Mouse (Mus musculus) heart, embryonic 10.5 days (tissue): Measurements from ENCODE around the gene Wwc1. TPM values are rescaled to one million over a fixed set of nuclear protein-coding genes. Genes with fewer than 3 reads are reported as not detected.
A peak's percentile ranks its signal among the peaks of the same experiment; 100 is the strongest.

Experiments used
- DNase-seq: peaks from one replicate; pipeline ENCODE4 v3.0.0-alpha.2; 2017; ENCODE audit warnings: low spot score
- H3K27ac ChIP-seq: fragments of 300-500 bp; sonication (generic); 2 replicates; pipeline ENCODE4 v1.5.1; 2016; ENCODE audit warnings: mild to moderate bottlenecking
- H3K27me3 ChIP-seq: fragments of 300-500 bp; sonication (generic); 2 replicates; pipeline ENCODE4 v1.6.1; 2016; ENCODE audit warnings: mild to moderate bottlenecking; ENCODE audit not compliant: poor library complexity, insufficient read depth, severe bottlenecking
- H3K36me3 ChIP-seq: fragments of 300-500 bp; sonication (generic); 2 replicates; pipeline ENCODE4 v1.6.1; 2016; ENCODE audit warnings: mild to moderate bottlenecking, moderate library complexity
- H3K4me1 ChIP-seq: fragments of 300-500 bp; sonication (generic); 2 replicates; pipeline ENCODE4 v1.6.1; 2016; ENCODE audit warnings: mild to moderate bottlenecking
- H3K4me3 ChIP-seq: fragments of 300-500 bp; sonication (generic); 2 replicates; pipeline ENCODE4 v1.5.1; 2016; ENCODE audit warnings: mild to moderate bottlenecking, moderate library complexity
- H3K9me3 ChIP-seq: fragments of 300-500 bp; sonication (generic); 2 replicates; pipeline ENCODE4 v1.6.1; 2016; ENCODE audit warnings: mild to moderate bottlenecking, moderate library complexity
- WGBS: fragments of 180-500 bp; shearing (Covaris S2); methylation state at CpG from one replicate; pipeline ENCODE4 v1.1.7; 2016; 5-methylcytosine and 5-hydroxymethylcytosine counted together
- polyA plus RNA-seq: library from polyadenylated mRNA; unstranded; fragments of >200 nt; fragmentation: Nextera tagmentation; extraction: Ambion mirVana; gene quantifications from 2 replicates; pipeline ENCODE4 v1.2.1, GENCODE M21; 2016

Gene Wwc1
- polyA plus RNA-seq, 1 experiment from 2014 or later: 3.9 TPM

DNA sequence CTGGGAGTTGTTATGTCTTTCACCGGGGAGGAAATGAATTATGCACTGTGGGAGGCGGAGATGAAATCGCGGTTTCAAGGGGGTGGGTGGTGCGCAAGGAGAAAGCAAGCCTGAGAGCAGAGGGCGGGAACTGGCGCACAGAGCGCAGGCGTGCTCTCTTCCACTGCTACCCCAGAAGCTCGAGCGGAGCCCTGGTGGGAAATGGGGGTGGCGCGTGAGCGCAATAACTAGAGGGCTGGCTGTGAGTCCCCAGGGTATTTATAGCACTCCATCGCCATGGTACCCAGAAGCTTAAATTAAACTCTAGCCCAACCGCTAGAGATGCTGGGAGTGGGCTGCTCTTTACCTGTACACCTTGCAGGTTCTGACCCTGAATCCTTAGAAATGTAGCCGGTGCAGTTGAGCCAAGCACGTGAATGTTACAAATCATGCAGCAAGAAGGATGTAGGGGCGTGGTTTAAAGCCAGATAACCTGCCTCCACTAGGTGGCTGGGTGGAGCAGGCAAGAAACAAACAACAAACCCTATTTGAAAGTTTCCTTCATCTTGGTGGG is 5.6 kb upstream of the Wwc1 start:
- Histone ChIP-seq H3K9me3 (no peaks in the 10 kb centered on the region), H3K27ac (peak overlapping the region; percentile 75), H3K27me3 (peaks cover 24% of the 10 kb centered on the region), H3K4me3 (peak overlapping the region; percentile 52), H3K36me3 (no peaks in the 10 kb centered on the region), H3K4me1 (peaks cover 16% of the 10 kb centered on the region)
- no peak for DNase-seq
- WGBS: 1% methylated on average over 19 of the region's 19 CpGs

GRCm38 (mm10) chr11:35982734-35983133 is 2.4 kb upstream of the Wwc1 start:
- no peak for DNase-seq
- Histone ChIP-seq H3K36me3 (no peaks in the 10 kb centered on the region), H3K27ac (no peak overlapping the region), H3K9me3 (no peaks in the 10 kb centered on the region), H3K4me3 (no peak overlapping the region), H3K4me1 (peaks cover 35% of the 10 kb centered on the region), H3K27me3 (peaks cover 52% of the 10 kb centered on the region)
- 67% methylated on average over 3 of the region's 3 CpGs for WGBS

DNA sequence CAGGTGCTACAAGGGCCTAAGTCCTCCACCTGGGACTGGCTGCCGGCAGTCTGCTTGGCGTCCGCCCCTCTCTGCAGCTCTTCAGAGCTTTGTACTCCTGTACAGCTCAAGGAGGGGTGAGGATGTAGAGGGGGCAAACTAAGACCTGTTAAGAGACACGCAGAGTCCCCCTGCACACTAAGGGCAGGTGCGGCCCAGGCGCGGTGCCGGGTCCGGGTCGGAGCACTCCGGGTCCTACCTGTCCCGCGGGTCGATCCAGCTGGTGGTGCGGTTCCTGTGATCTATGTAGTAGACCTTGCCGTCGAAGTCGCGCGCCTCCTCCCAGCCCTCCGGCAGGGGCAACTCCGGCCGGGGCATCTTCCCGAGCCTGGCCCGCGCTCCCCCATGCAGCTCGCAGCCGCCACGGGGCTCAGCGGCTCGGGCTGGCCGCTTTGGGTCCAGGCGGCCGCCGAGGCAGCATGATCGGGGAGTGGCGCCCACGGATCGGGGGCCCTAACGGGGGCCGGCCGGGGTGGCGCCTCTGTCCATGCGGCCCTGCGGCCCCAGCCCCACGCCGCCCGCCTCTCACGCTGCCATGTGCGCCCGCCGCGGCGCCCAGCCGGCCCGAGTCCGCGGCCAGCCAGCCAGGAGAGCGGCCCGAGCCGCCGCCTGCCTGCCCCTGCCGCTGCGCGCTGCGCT is 455 bp downstream of the Wwc1 start:
- Histone ChIP-seq H3K4me1 (peaks cover 24% of the 10 kb centered on the region), H3K27ac (peak overlapping the region; percentile 85), H3K4me3 (peak overlapping the region; percentile 84), H3K36me3 (no peaks in the 10 kb centered on the region), H3K27me3 (peaks cover 61% of the 10 kb centered on the region), H3K9me3 (no peaks in the 10 kb centered on the region)
- 2% methylated on average over 66 of the region's 66 CpGs for WGBS
- DNase-seq: no peak

DNA sequence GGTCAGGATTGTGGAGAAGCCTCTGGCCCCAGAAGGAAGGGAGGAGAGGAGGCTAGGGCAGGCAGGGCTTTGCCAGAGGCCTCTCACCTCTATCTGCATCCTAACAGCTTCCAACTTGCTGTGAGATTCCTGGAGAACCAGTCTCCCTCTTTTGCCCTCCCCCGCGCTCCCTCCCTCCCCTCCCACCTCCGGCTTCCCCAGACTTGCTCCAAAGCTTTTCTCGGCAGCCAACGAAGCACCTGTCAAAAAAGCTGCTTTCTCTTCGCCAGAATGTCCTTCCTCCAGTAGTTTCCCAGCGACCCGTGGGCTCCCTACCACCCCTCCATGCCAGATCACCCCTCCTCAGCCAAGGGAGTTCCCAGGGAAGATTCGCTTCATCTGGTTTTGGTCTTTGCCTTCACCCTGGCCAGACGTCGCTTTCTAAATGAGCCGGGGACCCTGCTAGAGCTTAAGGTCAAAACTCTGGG is 1.0 kb downstream of the Wwc1 start:
- H3K4me1 ChIP-seq: peaks cover 24% of the 10 kb centered on the region
- 1% methylated on average over 12 of the region's 12 CpGs for WGBS
- H3K9me3 ChIP-seq: no peaks in the 10 kb centered on the region
- no peaks in the 10 kb centered on the region for H3K36me3 ChIP-seq
- peak overlapping the region; percentile 85 for H3K27ac ChIP-seq
- no peak for DNase-seq
- peak overlapping the region; percentile 84 for H3K4me3 ChIP-seq
- H3K27me3 ChIP-seq: peaks cover 66% of the 10 kb centered on the region

DNA sequence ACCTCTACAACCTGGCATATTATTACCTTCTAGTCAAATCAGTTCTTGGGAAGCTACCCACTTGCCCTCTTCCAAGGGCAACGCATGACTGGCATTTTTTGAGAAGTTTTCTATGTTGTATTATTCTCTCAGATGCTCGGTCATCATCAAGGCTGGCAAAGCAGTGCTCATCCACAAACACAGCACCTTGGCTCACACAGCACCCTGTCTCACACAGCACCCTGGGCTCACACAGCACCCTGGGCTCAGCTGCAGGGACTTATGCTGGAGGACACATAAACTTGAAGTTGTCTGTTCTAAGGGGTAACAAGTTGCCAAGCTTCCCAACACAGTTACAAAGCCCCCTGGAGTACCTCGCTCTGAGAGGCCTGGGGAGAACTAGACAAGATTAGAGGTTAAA is 2.5 kb downstream of the Wwc1 start:
- no peak for DNase-seq
- Histone ChIP-seq H3K4me3 (no peak overlapping the region), H3K27ac (no peak overlapping the region), H3K9me3 (no peaks in the 10 kb centered on the region), H3K36me3 (no peaks in the 10 kb centered on the region), H3K27me3 (peaks cover 73% of the 10 kb centered on the region), H3K4me1 (peaks cover 31% of the 10 kb centered on the region)
- WGBS: 82% methylated on average over 3 of the region's 3 CpGs

DNA sequence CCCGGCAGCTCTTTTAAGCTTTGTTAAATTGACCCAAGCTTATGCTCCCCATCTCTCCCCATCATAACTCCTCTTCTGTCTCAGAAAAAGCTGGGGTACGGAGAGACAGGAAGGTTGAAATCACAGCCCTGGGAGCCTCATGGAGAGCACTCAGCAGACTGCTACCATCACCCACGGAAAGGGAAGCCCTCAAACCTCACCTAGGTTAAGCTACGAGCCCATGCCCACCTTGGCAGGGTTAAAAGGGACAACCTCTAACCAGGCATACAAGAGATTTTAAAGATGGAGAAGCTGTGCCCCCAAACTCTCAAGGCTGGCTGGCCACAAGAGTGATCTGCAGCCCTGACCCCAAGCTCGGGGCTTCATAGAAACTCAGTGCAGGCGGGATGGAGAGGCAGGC is 3.2 kb downstream of the Wwc1 start:
- Histone ChIP-seq H3K9me3 (no peaks in the 10 kb centered on the region), H3K4me1 (peaks cover 38% of the 10 kb centered on the region), H3K36me3 (no peaks in the 10 kb centered on the region), H3K4me3 (no peak overlapping the region), H3K27ac (no peak overlapping the region), H3K27me3 (peaks cover 71% of the 10 kb centered on the region)
- 58% methylated on average over 6 of the region's 6 CpGs for WGBS
- no peak for DNase-seq

GRCm38 (mm10) chr11:35976482-35976881 is 3.8 kb downstream of the Wwc1 start:
- Histone ChIP-seq H3K4me1 (peaks cover 40% of the 10 kb centered on the region), H3K27ac (no peak overlapping the region), H3K9me3 (no peaks in the 10 kb centered on the region), H3K4me3 (no peak overlapping the region), H3K27me3 (peaks cover 65% of the 10 kb centered on the region), H3K36me3 (no peaks in the 10 kb centered on the region)
- DNase-seq: no peak
- WGBS: 54% methylated on average over 6 of the region's 6 CpGs

- Histone ChIP-seq H3K4me3 (no peak overlapping the region), H3K27me3 (peaks cover 52% of the 10 kb centered on the region), H3K27ac (no peak overlapping the region), H3K4me1 (peaks cover 35% of the 10 kb centered on the region), H3K9me3 (no peaks in the 10 kb centered on the region), H3K36me3 (no peaks in the 10 kb centered on the region)
- DNase-seq: no peak
- 86% methylated on average over 6 of the region's 6 CpGs for WGBS
These were observed 5.5 kb downstream of the Wwc1 start for GRCm38 (mm10) chr11:35974632-35975450.

- WGBS: 37% methylated on average over 7 of the region's 7 CpGs
- no peak overlapping the region for H3K27ac ChIP-seq
- no peaks in the 10 kb centered on the region for H3K9me3 ChIP-seq
- no peak for DNase-seq
- no peak overlapping the region for H3K4me3 ChIP-seq
- peaks cover 35% of the 10 kb centered on the region for H3K27me3 ChIP-seq
- no peaks in the 10 kb centered on the region for H3K36me3 ChIP-seq
- H3K4me1 ChIP-seq: peaks cover 20% of the 10 kb centered on the region
These were observed 7.2 kb downstream of the Wwc1 start for GRCm38 (mm10) chr11:35973135-35973534.

DNA sequence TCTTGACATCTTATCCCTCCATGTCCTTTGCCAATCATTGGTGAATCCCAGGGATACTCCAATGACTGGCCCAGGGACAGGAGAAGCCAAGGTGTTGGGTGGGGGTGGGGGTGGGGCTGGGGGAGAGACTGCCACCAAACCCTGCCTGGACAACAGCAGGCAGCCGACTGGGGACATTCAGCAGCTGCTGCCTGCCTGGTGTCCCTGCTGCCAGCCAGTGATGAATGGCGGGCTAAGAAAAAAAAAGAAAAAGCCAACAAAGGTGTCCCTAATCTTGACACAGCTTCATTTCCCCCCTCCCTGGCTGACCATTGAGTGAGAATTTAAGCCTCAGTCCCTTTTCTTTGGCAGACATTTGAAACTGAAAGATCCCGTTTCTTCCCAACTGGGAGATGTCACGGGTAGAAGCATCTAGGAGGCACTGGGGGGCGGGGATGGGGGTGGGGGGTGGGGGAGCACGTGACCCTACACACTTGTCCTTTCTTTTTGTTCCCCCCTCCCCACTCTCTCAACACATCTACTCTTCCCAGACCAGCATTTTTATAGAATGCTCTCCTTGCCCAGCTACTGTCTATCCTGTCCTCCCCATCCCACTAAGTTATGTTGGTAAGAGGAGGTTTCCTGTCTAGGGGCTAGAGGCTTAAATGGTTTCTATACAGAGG is 7.9 kb downstream of the Wwc1 start:
- H3K36me3 ChIP-seq: 0 out of 2 replicates have a peak, but pooled peaks cover 5% of the 10 kb centered on the region
- DNase-seq: no peak
- H3K9me3 ChIP-seq: no peaks in the 10 kb centered on the region
- peak overlapping the region; percentile 22; the same call in 1 of the 2 replicates for H3K4me3 ChIP-seq
- H3K4me1 ChIP-seq: peaks cover 20% of the 10 kb centered on the region
- WGBS: 11% methylated on average over 6 of the region's 6 CpGs
- peaks cover 28% of the 10 kb centered on the region for H3K27me3 ChIP-seq
- H3K27ac ChIP-seq: no peak overlapping the region

GRCm38 (mm10) chr11:35970806-35971705 is 9.3 kb downstream of the Wwc1 start:
- H3K9me3 ChIP-seq: no peaks in the 10 kb centered on the region
- H3K27ac ChIP-seq: 0 out of 2 replicates have a peak overlapping the region, but pooled peaks have one; percentile 6
- WGBS: 77% methylated on average over 19 of the region's 19 CpGs
- H3K4me1 ChIP-seq: peaks cover 17% of the 10 kb centered on the region
- no peak overlapping the region for H3K4me3 ChIP-seq
- DNase-seq: no peak
- H3K27me3 ChIP-seq: peaks cover 16% of the 10 kb centered on the region; the same call in 1 of the 2 replicates
- 0 out of 2 replicates have a peak, but pooled peaks cover 5% of the 10 kb centered on the region for H3K36me3 ChIP-seq

DNA sequence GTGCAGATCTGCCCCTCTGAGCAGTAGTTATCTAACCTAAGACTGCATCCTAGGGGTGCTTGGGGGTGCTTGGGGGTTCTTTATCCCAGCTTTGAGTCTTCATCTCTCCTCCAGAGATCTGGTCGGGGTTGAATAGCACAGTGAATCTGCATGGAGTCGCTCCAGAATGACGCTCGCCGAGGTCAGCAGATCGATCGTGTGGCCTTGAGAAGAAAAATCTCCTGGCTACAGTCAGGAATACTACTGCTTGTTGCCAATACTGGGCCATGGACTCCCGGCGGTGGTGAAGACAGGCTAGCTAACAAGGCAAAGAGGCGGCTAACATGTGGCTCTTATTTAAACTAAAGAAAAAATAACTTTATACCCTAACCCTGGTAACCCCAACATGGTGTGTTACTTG is 12.0 kb downstream of the Wwc1 start:
- Histone ChIP-seq H3K9me3 (no peaks in the 10 kb centered on the region), H3K27ac (no peak overlapping the region), H3K4me3 (no peak overlapping the region), H3K4me1 (peaks cover 25% of the 10 kb centered on the region), H3K36me3 (0 out of 2 replicates have a peak, but pooled peaks cover 5% of the 10 kb centered on the region), H3K27me3 (peaks cover 4% of the 10 kb centered on the region; the same call in 1 of the 2 replicates)
- DNase-seq: no peak
- 91% methylated on average over 10 of the region's 10 CpGs for WGBS
